ENCODE assay signal across 9 mouse cellular contexts in the genomic region with DNA sequence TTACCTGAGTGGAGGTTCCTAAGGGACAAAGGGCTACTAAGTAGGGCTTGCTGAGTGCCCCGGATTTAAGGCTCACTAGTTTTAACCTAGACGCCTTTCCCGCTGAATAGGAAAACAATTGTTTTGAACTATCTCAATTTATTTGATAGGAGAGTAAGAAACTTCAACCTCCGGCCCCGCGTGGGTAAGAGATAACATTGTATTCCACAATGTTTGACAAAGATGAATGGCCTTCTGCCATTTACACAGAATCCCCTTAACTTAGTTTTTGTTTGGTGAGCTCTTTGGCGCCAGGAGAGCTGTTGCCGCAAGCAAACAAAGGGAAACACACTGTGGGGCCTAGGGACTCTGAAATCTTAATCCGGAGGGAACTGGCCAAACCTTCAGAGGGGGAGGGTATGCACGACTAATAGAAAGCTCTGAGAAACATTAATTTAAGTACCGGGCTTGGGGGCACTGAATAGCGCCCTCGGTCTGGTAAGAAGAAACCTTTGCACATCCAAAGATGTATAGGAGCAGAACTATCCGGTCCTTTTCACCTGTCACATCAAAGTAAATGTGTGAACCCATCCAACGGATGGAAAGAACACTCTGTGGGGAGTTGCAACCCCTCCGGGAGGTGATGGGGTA. TPM values are rescaled to one million over a fixed set of nuclear protein-coding genes. Genes with fewer than 3 reads are reported as not detected.
DNase-seq lines count a peak whose midpoint lies in the region; ATAC-seq lines count a peak whose summit lies in the region.
"Had no signal": no experiment of that assay in that cellular context is flagged by ENCODE, and none has a peak within 500 bp of the region (broad histone marks: within the 10 kb centered on the region; RNA-seq: fewer than 3 reads in every experiment).

No protein-coding gene starts in this region.

- H3K27ac ChIP-seq in lung, embryonic 15.5 days = no peak overlapping the region
- H3K27ac ChIP-seq in embryonic facial prominence, embryonic 15.5 days (replicated peaks) = peak overlapping the region; percentile 63
- no peak overlapping the region for H3K27ac ChIP-seq in intestine, embryonic 16.5 days (ENCODE audit: low read length)
- peak overlapping the region; percentile 86 for H3K27ac ChIP-seq in neural tube, embryonic 13.5 days (replicated peaks)

- ATAC-seq in lung, embryonic 15.5 days (ENCODE audit: borderline replicate concordance, extremely low read depth, low FRiP score, low TSS enrichment) = no peak
- ATAC-seq in embryonic facial prominence, embryonic 15.5 days (ENCODE audit: insufficient number of reproducible peaks, low FRiP score, low TSS enrichment, low read depth) = peak; percentile 59; the same call in 1 of the 2 replicates
- no peak for ATAC-seq in intestine, embryonic 16.5 days
- no peak; the same call in 1 of the 2 replicates for ATAC-seq in neural tube, embryonic 13.5 days (ENCODE audit: low read depth)

- H3K9me3 ChIP-seq in lung, embryonic 15.5 days = no peaks in the 10 kb centered on the region
- H3K9me3 ChIP-seq in embryonic facial prominence, embryonic 15.5 days (replicated peaks) = no peaks in the 10 kb centered on the region
- H3K9me3 ChIP-seq in intestine, embryonic 16.5 days (ENCODE audit: control insufficient read depth, low read length) = no peaks in the 10 kb centered on the region
- no peaks in the 10 kb centered on the region for H3K9me3 ChIP-seq in neural tube, embryonic 13.5 days

- H3K4me3 ChIP-seq in lung, embryonic 15.5 days = peak overlapping the region; percentile 50
- peak overlapping the region; percentile 71 for H3K4me3 ChIP-seq in embryonic facial prominence, embryonic 15.5 days (replicated peaks)
- peak overlapping the region; percentile 66 for H3K4me3 ChIP-seq in intestine, embryonic 16.5 days (ENCODE audit: low read length)
- H3K4me3 ChIP-seq in neural tube, embryonic 13.5 days = peak overlapping the region; percentile 73

- peak overlapping the region; percentile 95 for H3K4me2 ChIP-seq in lung, embryonic 15.5 days
- H3K4me2 ChIP-seq in embryonic facial prominence, embryonic 15.5 days (replicated peaks) = peak overlapping the region; percentile 96
- peak overlapping the region; percentile 99 for H3K4me2 ChIP-seq in intestine, embryonic 16.5 days (ENCODE audit: low read depth, low read length)
- H3K4me2 ChIP-seq in neural tube, embryonic 13.5 days = peak overlapping the region; percentile 68

- H3K27me3 ChIP-seq in lung, embryonic 15.5 days = peaks cover 28% of the 10 kb centered on the region
- H3K27me3 ChIP-seq in embryonic facial prominence, embryonic 15.5 days = no peaks in the 10 kb centered on the region
- peaks cover 13% of the 10 kb centered on the region for H3K27me3 ChIP-seq in intestine, embryonic 16.5 days (replicated peaks; ENCODE audit: control insufficient read depth, insufficient read depth, low read length)
- peaks cover 7% of the 10 kb centered on the region; the same call in 1 of the 2 replicates for H3K27me3 ChIP-seq in neural tube, embryonic 13.5 days

- DNase-seq in lung, adult 18-20 months = no peak
- no peak for DNase-seq in ovary, postnatal 36 days (ENCODE audit: low spot score)
- DNase-seq in cerebellum, adult 9-10 months = no peak
- no peak for DNase-seq in layer of hippocampus, postnatal 25 days (ENCODE audit: extremely low spot score in 1 of 2, low spot score in 1 of 2)

- peaks cover 10% of the 10 kb centered on the region for H3K4me1 ChIP-seq in lung, embryonic 15.5 days
- peaks cover 24% of the 10 kb centered on the region for H3K4me1 ChIP-seq in embryonic facial prominence, embryonic 15.5 days
- H3K4me1 ChIP-seq in intestine, embryonic 16.5 days (ENCODE audit: control insufficient read depth, insufficient read depth, low read length) = 0 out of 2 replicates have a peak, but pooled peaks cover 7% of the 10 kb centered on the region
- H3K4me1 ChIP-seq in neural tube, embryonic 13.5 days (replicated peaks) = peaks cover 12% of the 10 kb centered on the region; the same call in 1 of the 2 replicates

- no peak overlapping the region for H3K9ac ChIP-seq in lung, embryonic 15.5 days
- H3K9ac ChIP-seq in embryonic facial prominence, embryonic 15.5 days = peak overlapping the region; percentile 55; the same call in 1 of the 2 replicates
- 0 out of 2 replicates have a peak overlapping the region, but pooled peaks have one; percentile 64 for H3K9ac ChIP-seq in intestine, embryonic 16.5 days (ENCODE audit: low read depth, low read length)
- peak overlapping the region; percentile 87 for H3K9ac ChIP-seq in neural tube, embryonic 13.5 days

- H3K36me3 ChIP-seq in lung, embryonic 15.5 days = no peaks in the 10 kb centered on the region
- no peaks in the 10 kb centered on the region for H3K36me3 ChIP-seq in embryonic facial prominence, embryonic 15.5 days
- H3K36me3 ChIP-seq in intestine, embryonic 16.5 days (ENCODE audit: control insufficient read depth, insufficient read depth, low read length) = no peaks in the 10 kb centered on the region
- H3K36me3 ChIP-seq in neural tube, embryonic 13.5 days = no peaks in the 10 kb centered on the region

- 10% methylated on average over 16 of the region's 16 CpGs for WGBS in lung, embryonic 15.5 days
- WGBS in embryonic facial prominence, embryonic 15.5 days = 13% methylated on average over 16 of the region's 16 CpGs
- WGBS in intestine, embryonic 16.5 days = 13% methylated on average over 16 of the region's 16 CpGs
- 4% methylated on average over 16 of the region's 16 CpGs for WGBS in neural tube, embryonic 13.5 days

RNA-seq across cellular contexts. Expression of a gene that starts 0.9 kb away (rescaled TPM):
- polyA plus RNA-seq in lung, embryonic 15.5 days (2015; fragmentation: Nextera tagmentation; extraction: Ambion mirVana) = not detected in 2 replicates
- polyA plus RNA-seq in embryonic facial prominence, embryonic 15.5 days (2015; fragmentation: Nextera tagmentation; extraction: Ambion mirVana) = 0.09 and 0.31 TPM in 2 replicates
- not detected in 2 replicates for polyA plus RNA-seq in intestine, embryonic 16.5 days (2015; fragmentation: Nextera tagmentation; extraction: Ambion mirVana)
- 0.18 and 0.32 TPM in 2 replicates for polyA plus RNA-seq in neural tube, embryonic 13.5 days (2015; fragmentation: Nextera tagmentation; extraction: Ambion mirVana)
- total RNA-seq in layer of hippocampus, postnatal 25 days (2021) = 1 to 10 TPM in 1 of 2 experiments, under 1 TPM in 1; 0.94 to 2.1 TPM
- total RNA-seq: adrenal gland, postnatal 14 days had no signal

RNA-seq across cellular contexts. Expression of a gene that starts 11.7 kb away (rescaled TPM):
- 15.4 and 16.7 TPM in 2 replicates for polyA plus RNA-seq in lung, embryonic 15.5 days (2015; fragmentation: Nextera tagmentation; extraction: Ambion mirVana)
- 42.1 and 49.0 TPM in 2 replicates for polyA plus RNA-seq in embryonic facial prominence, embryonic 15.5 days (2015; fragmentation: Nextera tagmentation; extraction: Ambion mirVana)
- polyA plus RNA-seq in intestine, embryonic 16.5 days (2015; fragmentation: Nextera tagmentation; extraction: Ambion mirVana) = 8.3 and 9.2 TPM in 2 replicates
- 15.4 and 15.6 TPM in 2 replicates for polyA plus RNA-seq in neural tube, embryonic 13.5 days (2015; fragmentation: Nextera tagmentation; extraction: Ambion mirVana)
- 10 to 100 TPM; 29.8 to 31.2 TPM for total RNA-seq in layer of hippocampus, postnatal 25 days (2021)

Comparison
In these comparisons a context has a peak if more than half of its experiments do, and no peak if none do; other contexts are left out.
1. H3K27ac ChIP-seq: peak in embryonic facial prominence, embryonic 15.5 days (single experiment) and neural tube, embryonic 13.5 days (single experiment); none in lung, embryonic 15.5 days (single experiment) and intestine, embryonic 16.5 days (single experiment).
2. Peak in every context shown above with its lines, with median percentiles within 50 percentile points of each other: H3K4me2 ChIP-seq and H3K4me3 ChIP-seq.